Mouse (Mus musculus): Measurements from ENCODE around the gene Wbp2nl.
A peak's percentile ranks its signal among the peaks of the same experiment; 100 is the strongest.

Wbp2nl gene

DNA sequence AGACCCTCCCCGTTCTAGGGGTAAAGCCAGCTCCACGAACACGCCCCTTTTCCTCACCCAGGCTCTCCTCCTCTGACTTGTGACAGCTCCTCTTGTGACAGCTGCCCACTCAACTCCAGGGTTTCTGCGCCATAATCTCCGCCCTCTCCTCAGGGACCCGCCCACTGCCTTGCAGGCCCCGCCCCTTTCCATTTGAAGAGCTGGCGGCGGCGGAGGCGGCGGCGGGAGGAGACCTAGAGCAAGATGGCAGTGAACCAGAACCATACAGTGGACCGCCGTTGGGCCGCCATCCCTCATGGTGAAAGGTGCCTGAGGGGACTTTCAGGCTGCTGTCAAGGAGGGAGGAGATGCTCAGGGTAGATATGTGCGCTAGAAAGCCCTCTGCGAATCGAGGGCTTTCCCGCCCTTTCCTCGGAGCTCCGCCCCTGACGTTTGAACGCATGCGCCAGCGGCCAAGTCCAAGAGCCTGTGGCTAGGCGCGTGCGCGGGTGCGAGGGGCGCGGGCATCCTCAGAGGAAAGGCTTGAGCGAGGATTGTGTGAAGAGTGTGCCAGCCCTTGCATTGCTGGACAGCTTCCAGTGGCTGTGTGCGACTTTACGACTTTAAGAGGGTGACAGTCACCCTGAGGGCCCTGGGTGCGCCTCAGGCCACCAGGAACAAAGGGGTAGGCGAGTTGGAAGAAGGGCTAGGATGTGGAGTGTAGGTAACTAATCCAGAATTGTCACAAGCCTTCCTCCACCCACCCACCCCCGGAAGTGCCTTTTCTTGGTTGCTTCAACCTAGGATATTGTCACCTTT, at the start of gene Wbp2nl:
TSS of gene Wbp2nl (plus strand) at position 191 of the 798 bp plus-strand sequence.
- DNase-seq, result peak; percentile 44 to 57

DNA sequence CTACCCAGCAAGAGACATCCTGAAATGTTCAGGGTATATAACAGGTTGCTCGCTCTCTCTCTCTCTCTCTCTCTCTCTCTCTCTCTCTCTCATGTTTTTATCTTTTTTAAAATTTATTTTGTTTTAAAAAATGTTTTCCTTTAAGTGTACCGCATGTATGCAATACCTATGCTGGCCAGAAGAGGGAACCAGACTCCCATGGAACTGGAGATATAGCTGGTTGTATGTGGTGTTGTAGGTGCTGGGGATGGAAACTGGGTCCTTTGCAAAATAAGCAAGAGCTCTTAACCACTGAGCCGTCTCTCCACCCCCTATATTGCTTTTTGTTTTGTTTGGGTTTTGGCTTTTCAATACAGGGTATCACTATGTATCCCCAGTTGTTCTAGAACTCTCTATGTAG, 47.2 kb upstream of the Wbp2nl start:
- DNase-seq, result peak; percentile 3 to 22

DNA sequence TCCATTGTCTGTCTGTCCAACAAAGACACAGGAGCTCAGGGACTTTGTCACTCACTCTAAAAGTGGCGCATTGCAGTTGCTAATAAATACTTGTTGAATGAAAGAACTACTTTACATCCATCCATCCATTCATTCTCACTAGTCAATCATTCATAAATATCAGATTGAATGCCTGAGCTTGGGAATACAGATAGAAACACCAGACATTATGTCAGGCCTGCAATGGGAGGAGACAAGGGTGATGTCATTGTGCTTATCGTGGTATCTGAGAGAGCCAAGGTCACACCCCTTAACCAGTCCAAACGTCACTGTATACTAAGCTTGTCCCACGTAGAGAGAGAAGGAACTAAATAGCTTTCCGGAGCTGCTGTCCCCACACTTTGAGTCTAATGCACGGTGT, 46.7 kb upstream of the Wbp2nl start, which contains the start of gene 1500009C09Rik:
TSS of gene 1500009C09Rik (plus strand) at position 301 of the 400 bp plus-strand sequence.
- no peak for DNase-seq

DNA sequence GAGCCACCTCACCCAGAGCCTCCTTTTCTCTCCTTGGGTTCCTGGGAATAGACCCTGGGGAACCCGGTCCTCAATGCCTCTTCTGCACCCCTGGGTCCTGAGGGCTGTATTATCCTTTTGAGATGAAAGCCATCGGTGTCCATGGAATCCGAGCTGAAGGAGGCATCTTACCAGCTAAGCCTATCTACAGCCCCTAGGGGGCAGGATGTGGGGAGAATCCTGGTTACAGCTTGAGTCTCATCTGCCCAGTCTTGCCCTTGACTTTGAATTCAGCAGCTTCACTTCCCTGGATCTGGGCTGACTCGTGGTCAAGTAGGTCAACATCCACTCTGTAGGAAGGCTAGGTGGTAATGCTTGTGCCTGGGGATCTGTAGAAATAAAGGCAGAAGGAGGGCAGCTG, 43.5 kb upstream of the Wbp2nl start:
- DNase-seq, result peak; percentile 45 to 67

DNA sequence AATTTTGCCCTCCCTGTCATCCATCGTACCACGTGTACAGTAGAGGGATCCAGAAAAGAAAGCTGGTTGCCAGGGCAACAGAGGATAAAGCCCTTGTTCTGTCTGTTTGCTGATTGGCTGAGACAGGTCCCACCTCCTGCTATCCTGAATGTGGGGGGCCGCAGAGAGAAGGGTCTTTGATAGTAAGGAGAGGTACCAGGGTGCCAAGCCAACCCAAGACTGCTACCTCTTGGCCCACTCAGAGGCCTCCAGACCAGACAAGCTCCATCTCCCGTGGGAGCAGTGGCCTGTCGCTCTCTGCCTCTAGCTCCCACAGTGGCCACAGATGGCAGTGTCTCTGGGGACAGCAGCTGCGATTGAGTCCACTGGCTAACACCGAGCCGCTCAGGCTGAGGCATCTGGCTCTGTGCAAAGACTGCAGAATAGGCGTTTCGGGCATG, 42.8 kb upstream of the Wbp2nl start:
- DNase-seq, result peak; percentile 86

DNA sequence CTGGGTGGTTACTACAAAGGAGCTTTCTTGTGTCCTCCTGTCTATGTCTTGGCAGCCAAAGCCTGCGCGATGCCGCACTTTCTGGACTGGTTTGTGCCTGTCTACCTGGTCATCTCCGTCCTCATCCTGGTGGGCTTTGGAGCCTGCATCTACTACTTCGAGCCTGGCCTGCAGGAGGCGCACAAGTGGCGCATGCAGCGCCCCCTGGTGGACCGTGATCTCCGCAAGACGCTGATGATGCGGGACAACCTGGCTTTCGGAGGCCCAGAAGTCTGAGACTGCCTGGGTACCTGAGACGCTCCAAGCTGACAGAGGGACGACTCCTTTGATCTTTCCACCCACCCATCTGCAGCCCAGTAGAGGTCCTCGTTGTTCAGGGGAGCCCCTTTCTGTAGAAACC, 39.2 kb upstream of the Wbp2nl start:
- peak; percentile 89 to 94 for DNase-seq

DNA sequence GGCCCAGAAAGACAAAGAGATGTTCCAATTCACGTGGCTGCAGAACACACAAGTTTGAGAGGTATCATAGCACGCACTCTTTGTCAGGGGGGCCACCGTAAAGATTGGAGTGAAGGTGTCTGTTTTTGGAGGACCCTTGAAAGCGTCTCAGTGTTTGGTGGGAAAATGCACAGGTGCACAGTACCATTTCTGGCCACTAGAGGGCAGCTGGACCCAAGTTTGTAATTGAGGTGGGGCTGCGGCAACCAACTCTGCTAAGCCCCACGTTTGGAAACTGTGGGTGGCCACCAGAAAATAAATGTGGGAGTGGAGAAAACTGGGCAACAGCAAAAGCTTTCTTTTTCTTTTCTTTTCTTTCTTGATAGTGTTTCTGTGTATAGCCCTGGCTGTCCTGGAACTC, 32.4 kb upstream of the Wbp2nl start:
- DNase-seq, result peak; percentile 88 to 93

DNA sequence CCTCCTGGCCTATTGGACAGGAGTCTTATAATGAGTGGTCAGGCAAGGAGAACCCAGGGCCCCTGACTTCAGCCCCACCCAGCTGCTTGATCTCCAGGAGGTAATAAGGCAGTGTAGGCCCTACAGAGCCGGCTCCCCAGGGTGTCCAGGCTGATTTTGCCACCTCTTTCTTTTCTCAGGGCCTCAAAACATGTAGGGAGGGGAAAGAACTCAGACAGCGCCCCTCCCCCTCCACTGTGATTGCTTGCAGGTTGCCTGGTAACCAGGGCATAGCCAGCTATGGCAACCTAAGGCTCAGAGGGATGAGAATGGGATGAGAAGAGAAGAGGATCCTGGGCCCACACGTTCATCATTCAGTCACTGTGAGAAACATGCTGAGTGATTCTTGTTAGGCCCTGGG, 30.6 kb upstream of the Wbp2nl start:
- peak; percentile 81 to 82 for DNase-seq

DNA sequence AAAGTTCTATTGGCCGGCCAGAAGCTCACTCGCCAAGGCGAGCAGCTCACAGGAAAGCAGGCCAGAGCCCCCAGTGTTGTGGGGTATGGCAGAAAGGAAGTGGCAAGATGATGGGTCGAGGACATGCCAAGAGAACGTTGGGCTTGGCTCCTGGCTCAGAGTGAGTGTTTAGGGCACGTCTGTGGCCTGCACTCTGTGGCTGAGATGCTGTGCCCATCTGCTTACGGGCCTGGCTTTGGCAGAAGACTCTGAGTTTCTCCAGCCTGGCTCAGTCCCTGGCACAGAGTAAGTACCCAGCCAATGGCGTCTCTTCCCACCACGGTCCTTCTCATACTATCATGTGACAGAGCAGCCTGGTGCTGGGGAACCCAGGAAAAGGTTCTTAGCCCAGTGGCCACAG, 30.0 kb upstream of the Wbp2nl start:
- DNase-seq, result peak; percentile 84 to 91

DNA sequence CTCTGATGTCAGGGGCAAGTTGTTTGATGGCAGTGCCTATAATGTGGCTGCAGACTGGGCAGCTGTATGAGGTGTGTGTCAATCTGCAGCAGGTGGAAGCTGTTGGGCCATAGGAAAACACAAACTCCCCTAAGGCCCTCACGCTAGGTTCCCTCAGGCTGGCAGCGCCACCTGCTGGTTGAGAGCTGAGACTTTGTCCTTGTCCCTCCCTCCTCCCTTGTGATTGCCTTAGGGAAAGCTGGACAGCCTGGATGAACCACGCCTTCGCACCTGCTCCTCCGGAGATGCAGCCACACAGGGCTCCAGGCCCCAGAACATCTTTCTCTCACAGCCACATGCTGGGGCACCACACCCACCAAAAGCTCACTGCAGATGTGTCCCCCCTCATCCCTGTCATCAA, 27.6 kb upstream of the Wbp2nl start:
- peak; percentile 93 to 95 for DNase-seq

DNA sequence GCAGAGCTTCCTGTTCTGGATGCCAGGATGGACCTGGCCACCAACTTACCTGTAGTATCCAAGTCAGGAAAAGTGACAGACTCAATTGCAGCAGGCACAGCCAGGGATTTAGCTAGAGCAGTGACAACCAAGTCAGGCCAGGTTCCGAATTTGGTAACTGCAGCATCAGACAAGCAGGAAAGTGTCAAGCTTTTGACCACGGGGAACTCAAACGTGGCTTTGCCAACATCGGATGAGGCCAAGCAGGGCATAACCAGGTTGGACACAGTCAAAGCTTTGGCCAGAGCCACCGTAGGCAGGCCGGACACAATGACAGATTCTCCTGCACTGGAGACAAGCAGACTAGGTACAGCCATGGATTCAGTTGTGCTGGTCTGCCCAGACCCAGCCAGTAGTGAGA, 26.5 kb upstream of the Wbp2nl start:
- peak in 1 of 2 experiments; percentile 47 for DNase-seq

DNA sequence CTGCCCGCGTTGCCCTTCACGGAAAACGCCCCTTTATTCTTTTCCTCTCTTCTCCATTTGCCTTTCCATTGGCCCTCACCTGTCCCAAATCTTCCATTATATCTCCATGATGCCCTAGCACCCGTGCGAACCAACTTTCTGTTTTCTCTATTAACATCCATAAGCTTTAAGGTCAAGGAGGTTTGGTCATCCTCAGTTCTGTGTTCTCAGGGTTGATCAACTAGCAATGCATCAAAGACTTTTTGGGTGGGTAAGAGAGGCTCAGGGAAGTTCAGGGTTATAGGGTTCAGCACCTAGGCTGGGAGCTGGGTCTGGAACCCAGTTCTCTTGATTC, 24.2 kb upstream of the Wbp2nl start, which contains the start of gene Sept3:
TSS of gene Sept3 (plus strand) at position 301 of the 334 bp plus-strand sequence.
- no peak for DNase-seq

DNA sequence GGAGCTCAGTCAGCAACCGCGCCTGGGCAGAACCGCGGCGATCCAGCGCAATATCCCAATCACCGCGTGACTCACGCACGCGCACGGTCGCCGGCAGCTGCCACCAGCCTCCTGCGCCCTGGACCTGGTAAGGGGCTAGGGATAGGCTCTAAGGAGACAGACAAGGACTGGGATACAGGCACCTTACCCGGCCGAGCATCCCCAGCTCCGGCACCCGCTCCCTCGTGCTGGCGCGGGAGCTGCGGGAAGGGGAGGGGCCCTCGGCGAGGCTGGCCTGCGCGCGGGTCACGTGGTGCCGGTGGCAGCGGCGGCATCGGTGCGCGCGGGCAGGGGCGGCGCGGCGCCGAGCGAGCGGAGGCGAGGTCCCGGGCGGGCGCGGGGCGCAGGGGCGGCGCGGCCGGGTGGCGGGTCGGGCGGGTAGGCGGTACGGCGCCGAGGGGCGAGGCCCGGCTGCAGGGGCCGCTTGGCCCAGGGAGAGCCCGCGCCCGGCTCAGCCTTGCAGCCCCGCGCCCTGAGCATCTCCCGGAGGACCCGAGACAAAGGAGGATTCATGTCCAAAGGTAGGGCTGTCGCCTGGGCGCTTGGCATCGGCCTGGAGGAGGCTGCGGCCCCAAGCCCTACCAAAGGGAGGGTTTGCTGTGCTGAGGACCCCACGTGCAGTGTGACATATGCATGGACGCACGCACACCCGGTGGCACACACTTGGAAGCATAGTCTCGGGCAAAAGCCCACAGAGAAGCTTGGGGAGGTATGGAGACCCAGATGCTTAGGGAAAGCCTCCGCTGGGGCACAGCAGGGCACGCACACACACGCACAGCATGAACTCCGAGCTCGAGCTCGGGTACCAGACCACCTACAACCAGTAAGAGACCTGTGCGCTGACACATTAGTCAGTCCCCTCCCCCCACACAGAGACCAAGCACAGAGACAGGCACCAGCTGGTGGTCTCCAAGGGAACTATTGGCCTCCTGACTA, 23.5 kb upstream of the Wbp2nl start:
- peak; percentile 91 to 93 for DNase-seq

DNA sequence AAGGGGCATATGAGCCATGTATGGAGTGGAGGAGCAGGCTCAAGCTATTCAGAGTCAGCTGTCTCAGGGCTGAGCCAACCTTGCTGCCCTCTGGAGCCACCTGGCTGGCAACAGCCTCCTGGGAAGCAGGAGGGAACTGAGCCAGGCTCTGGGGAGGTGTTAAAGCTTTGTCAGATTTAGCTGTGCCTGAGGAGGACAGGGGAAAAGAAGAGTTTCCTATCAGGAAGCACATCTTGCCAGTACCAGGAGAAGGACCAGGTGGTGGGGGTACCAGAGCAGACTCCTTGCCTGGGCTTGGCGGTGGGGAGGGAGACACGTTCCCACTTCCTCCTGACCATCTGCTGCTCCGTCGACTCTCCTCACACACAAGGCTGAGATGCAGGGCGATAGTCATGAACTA, 21.2 kb upstream of the Wbp2nl start:
- peak; percentile 93 for DNase-seq

DNA sequence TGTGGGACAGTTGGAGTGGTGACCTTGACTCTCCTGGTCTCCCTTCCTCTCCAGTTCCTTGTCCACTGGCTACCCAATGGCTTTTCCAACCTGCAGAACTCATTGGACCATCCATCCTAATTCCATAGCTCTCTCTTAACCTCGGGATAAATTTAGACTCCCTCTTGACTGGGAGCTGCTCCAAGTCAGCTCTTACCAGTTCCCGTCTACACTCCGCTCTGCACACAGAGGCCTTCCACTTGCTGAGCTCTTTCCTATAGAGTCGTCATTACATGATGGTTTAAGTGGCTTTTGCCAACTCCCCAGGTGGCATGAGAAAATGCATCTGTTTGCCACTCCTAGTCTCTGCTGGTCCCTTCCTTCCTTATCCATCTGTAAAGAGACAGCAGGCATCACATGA, 18.1 kb upstream of the Wbp2nl start:
- DNase-seq, result peak in 1 of 2 experiments; percentile 33

DNA sequence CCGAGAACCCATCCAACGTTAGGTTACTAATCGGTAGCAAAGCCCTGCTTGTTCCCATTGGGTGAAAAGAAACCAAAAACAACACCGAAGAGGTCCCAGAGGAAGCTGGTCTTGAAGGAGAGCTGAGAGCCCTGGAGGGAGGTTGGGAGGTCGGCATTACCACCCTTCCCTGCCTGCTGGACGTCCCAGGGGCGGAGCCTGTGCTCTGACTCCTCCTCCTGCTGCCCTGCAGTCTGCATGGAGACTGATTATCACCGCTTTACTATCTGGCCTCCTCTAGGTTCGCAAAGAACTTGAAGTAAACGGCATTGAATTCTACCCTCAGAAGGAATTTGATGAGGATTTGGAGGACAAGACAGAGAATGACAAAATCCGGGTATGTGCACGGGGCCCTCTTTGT, 12.6 kb upstream of the Wbp2nl start:
- no peak for DNase-seq

DNA sequence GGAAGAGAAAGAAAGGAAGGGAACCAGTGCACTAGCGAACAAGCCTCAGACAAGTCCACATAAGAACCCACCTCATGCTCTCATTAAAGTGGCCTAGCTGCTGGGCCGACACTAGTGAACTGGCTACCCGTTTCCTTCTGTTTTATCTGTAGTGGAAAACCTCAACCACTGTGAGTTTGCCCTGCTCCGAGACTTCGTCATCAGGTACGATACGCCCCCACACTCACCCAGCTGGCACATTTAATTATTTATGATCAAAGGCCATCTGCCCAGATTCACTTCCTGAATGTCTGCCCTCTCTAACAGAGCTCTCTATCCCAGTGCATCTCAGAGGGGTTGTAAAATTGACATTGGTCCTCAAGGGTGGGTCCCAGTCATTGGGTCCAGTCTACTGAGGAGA, 8.5 kb upstream of the Wbp2nl start:
- no peak for DNase-seq

DNA sequence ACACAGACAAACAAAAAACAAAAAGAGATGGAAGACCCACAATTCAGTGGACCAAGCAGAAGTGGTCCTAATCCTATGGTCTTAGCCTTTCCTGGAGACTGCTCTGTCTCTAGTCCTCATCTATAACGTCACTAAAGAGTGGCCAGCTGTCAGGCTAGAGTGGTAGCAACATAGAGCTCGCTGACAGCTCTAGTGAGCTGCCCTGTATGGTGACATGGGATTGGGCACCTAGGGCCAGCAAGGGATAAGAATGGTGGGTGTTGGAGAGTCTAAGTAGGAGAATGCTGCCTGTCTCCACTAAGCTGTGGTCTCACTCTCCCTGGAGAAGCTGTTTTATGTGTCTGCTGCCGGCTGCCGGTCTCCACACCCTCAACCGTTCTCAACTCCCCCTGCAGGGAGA, 5.9 kb upstream of the Wbp2nl start:
- no peak for DNase-seq

DNA sequence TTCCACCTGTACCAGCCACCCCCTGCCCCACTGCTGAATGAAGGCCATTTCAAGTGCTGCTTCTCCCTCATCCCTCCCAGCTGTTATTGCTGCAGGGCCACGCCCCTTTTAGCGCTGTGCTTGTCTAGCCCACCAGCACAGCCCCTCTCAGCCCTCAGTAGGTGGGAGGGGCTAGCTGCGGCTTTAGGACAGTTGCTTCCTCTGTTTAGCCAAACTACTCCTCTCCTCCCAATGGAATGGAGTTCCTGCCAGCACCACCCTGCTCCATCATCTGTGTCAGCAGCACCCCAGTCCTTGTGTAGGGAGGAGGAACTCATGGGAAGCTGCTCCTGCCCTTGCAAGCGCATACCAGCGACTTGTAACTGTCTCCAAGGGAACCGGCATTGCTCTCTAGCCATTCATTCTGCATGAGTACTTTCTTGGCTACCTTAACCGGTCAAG, 5.5 kb upstream of the Wbp2nl start:
- DNase-seq, result peak; percentile 53 to 57

DNA sequence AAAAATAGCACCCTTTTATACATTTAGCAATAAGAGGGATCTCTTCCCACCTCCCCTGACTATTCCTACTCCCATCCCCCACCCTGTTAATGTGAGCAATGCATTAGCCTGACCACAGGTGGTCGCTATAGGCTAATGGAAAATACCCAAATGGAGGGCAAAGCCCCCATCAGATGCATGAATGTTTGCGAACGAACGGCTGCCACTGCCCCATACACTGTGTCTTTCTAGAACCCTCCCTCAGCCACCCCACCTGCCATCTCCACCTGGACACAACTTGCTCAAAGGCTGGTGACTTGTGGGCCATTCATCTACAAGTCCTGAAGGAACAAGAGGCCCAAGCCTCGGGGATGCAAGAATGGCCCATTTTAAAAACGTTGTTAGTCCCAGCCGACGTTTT, 4.7 kb upstream of the Wbp2nl start:
- peak; percentile 67 to 78 for DNase-seq

DNA sequence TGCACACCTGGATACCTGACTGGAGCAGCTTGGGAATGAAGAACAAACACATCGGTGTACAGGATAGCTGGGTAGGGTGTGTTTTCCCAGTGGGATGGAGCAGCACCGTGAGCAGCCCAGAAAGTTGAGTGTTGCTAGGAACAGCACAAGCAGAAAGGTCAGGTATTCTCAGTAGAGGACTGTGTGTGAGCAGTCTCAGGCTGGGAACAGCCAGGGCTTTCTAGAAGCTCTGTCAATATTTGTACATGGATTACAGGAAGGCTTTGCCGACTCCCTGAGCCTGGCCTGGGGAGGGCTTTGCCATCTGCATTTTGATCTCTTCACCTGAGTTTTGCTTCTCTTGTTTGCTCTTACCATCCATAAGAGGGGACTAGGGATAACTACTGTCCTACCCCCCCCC, 8.4 kb downstream of the Wbp2nl start:
- DNase-seq, result no peak

DNA sequence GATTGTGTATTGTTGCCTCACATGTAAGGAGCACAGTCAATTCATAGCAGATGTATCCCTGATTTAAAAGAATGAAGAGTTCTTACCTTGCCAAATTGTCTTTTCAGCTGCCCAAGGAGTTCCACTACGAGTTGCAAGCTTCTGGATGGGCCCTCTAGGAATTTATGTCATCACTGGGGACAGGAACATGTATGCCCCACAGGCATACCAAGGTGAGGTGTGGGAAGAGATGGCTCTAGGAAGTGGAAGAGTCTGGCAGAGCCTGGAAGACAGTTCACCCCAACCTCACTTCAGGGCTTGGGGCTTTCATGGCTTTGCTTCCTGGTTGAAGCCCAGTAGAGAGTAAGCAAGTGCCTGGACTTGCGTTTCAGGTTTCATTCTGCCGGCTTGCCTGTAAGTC, 9.7 kb downstream of the Wbp2nl start:
- no peak for DNase-seq

DNA sequence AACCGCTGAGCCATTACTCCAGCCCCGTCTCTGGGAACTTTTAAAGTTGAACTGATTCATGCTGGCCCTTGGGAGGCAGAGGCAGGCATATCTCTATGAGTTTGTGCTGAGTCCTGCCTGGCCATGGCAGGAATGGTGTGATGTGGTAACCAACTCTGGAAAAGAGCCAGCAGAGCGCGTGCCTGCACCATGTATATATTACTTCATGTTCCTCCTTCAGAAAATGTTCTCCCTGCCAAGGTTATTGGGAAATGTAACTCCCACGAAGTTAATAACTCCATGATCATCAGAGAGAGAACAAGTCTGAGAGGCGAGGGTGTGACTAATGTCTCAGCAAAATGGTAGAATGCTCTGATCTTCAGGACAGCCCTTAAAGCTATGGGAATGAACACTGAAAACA, 19.1 kb downstream of the Wbp2nl start:
- no peak for DNase-seq

DNA sequence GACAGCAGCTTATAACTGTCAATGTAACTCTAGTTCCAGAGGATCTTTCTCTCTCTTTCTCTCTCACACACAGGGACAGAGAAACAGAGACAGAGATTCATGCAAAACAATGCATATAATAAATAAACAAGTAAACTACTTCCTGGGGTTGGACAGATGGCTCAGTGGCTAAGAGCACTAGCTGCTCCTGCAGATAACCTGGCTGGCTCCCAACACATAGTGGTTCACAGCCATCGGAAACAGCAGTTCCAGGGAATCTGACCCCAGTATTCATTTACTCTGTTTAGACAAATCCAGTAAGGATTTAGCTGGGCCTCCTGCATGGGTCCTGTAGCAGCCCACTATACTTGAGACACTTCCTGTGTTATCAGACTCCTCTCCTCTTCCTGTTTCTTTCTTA, 20.9 kb downstream of the Wbp2nl start:
- peak; percentile 58 to 71 for DNase-seq
